Mouse (Mus musculus) heart, embryonic 14.5 days (tissue): ENCODE measurements around the gene Slc11a1. TPM values are rescaled to one million over a fixed set of nuclear protein-coding genes. Genes with fewer than 3 reads are reported as not detected.

Source experiments
- ATAC-seq: fragments of 200-750 bp; cut with Nextera tagmentation; 2 replicates; pipeline ENCODE4 v1.8.0; 2017; ENCODE audit warnings: low read depth, moderate TSS enrichment; ENCODE audit not compliant: insufficient number of reproducible peaks, insufficient read depth, low FRiP score
- H3K27ac ChIP-seq, 2 experiments: fragments of 200-500 bp in 1 of 2; fragments of 300-500 bp in 1 of 2; sonication (generic) in 1 of 2; replicated peaks in 1 of 2; 2 replicates each; pipeline ENCODE4 v1.5.1; 2012 to 2014; ENCODE audit warnings: low read depth in 2 of 2, low read length in 2 of 2, control low read depth in 1 of 2, mild to moderate bottlenecking in 1 of 2, mixed read lengths in 1 of 2; ENCODE audit not compliant: control insufficient read depth in 1 of 2, insufficient read depth in 1 of 2
- H3K27me3 ChIP-seq: fragments of 300-500 bp; sonication (generic); 2 replicates; pipeline ENCODE4 v1.6.1; 2014; ENCODE audit warnings: mild to moderate bottlenecking, low read length, control low read depth; ENCODE audit not compliant: control insufficient read depth, insufficient read depth
- H3K36me3 ChIP-seq: fragments of 300-500 bp; sonication (generic); 2 replicates; pipeline ENCODE4 v1.6.1; 2014; ENCODE audit warnings: mild to moderate bottlenecking, control low read depth, low read length, mixed read lengths; ENCODE audit not compliant: control insufficient read depth, insufficient read depth
- H3K4me1 ChIP-seq, 2 experiments: fragments of 200-500 bp in 1 of 2; fragments of 300-500 bp in 1 of 2; sonication (generic) in 1 of 2; 2 replicates each; pipeline ENCODE4 v1.6.1; 2012 to 2014; ENCODE audit warnings: low read length in 2 of 2, control low read depth in 1 of 2, mixed read lengths in 1 of 2; ENCODE audit not compliant: control insufficient read depth in 2 of 2, insufficient read depth in 2 of 2
- H3K4me2 ChIP-seq: fragments of 300-500 bp; sonication (generic); 2 replicates; pipeline ENCODE4 v1.6.1; 2014; ENCODE audit warnings: mild to moderate bottlenecking, low read length
- H3K4me3 ChIP-seq, 2 experiments: fragments of 200-500 bp in 1 of 2; fragments of 300-500 bp in 1 of 2; sonication (generic) in 1 of 2; 2 replicates each; pipeline ENCODE4 v1.5.1; 2012 to 2014; ENCODE audit warnings: low read length in 2 of 2, mild to moderate bottlenecking in 2 of 2, control low read depth in 1 of 2, low read depth in 1 of 2, moderate library complexity in 1 of 2; ENCODE audit not compliant: control insufficient read depth in 1 of 2, insufficient read depth in 1 of 2
- H3K9ac ChIP-seq: fragments of 300-500 bp; sonication (generic); 2 replicates; pipeline ENCODE4 v1.6.1; 2014; ENCODE audit warnings: mild to moderate bottlenecking, low read length
- H3K9me3 ChIP-seq: fragments of 300-500 bp; sonication (generic); 2 replicates; pipeline ENCODE4 v1.6.1; 2016; ENCODE audit warnings: low read length, control low read depth; ENCODE audit not compliant: control insufficient read depth
- WGBS: fragments of 180-500 bp; shearing (Covaris S2); extraction: QIAGEN DNeasy Blood & Tissue Kit; methylation state at CpG from one replicate; pipeline ENCODE4 v1.1.7; 2014; 5-methylcytosine and 5-hydroxymethylcytosine counted together
- polyA plus RNA-seq: library from polyadenylated mRNA; unstranded; fragments of >200 nt; fragmentation: Nextera tagmentation; extraction: Ambion mirVana; gene quantifications from 2 replicates; pipeline ENCODE4 v1.2.1, GENCODE M21; 2014

Slc11a1 gene
- polyA plus RNA-seq, 1 experiment from 2014 or later, result 4.4 TPM

DNA sequence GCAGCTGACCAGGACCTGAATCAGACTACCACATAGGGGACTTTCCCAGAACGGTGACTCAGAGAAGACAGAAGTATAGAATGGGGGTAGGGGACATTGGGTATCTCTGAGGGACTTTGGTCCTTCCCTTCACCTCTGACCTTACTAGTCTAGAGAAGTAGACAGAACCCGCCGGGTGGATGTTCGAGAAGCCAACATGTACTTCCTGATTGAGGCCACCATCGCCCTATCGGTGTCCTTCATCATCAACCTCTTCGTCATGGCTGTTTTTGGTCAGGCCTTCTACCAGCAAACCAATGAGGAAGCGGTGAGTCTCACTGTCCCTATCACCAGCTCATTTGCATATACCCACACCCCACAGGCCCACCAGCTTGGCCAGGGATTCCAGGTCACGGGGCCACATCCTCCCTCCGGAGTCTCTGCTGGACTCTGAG, 6.6 kb downstream of the Slc11a1 start:
- no peak overlapping the region for H3K4me3 ChIP-seq
- H3K9me3 ChIP-seq, result no peaks in the 10 kb centered on the region
- H3K9ac ChIP-seq, result no peak overlapping the region
- H3K4me1 ChIP-seq, result no peaks in the 10 kb centered on the region; a peak in 1 of 4 replicates
- H3K27ac ChIP-seq, result no peak overlapping the region
- ATAC-seq, result no peak
- H3K4me2 ChIP-seq, result no peak overlapping the region
- WGBS, result 89% methylated on average over 10 of the region's 10 CpGs
- no peaks in the 10 kb centered on the region for H3K36me3 ChIP-seq
- no peaks in the 10 kb centered on the region for H3K27me3 ChIP-seq

DNA sequence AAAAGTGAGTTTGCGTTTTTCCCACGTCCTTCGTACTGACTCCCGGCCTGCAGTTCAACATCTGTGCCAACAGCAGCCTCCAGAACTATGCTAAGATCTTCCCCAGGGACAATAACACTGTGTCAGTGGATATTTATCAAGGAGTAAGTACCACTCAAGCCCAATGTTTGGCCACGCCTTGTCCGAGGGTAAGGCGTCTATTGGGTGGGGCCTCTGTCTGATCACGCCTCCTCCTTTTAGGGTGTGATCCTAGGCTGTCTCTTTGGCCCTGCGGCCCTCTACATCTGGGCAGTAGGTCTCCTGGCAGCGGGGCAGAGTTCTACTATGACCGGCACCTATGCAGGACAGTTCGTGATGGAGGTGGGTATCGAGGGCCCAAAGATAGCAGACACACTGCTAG, 8.4 kb downstream of the Slc11a1 start:
- Histone ChIP-seq H3K4me3 (no peak overlapping the region), H3K9ac (no peak overlapping the region), H3K27me3 (no peaks in the 10 kb centered on the region), H3K36me3 (no peaks in the 10 kb centered on the region), H3K9me3 (no peaks in the 10 kb centered on the region), H3K27ac (no peak overlapping the region), H3K4me1 (peaks cover 4 to 8% of the 10 kb centered on the region in 2 experiments; a peak in 3 of 4 replicates), H3K4me2 (no peak overlapping the region)
- ATAC-seq, result no peak
- WGBS, result 87% methylated on average over 13 of the region's 13 CpGs

DNA sequence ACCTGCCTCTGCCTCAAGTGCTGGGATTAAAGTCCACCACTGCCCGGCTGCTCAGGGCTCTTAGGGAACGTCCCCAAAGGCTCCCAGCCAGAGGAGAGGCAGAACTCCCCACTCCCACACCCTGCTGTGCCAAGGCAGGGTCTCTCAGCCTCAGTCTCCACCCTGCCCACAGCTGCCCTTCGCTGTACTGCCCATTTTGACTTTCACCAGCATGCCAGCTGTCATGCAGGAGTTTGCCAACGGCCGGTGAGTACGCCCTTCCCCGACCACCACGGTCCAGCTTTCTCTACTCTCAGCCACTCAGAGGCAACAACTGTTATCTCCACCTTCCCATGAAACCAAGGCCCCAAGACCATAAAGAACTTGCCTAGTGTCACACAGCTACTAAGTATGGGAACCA, 9.5 kb downstream of the Slc11a1 start:
- H3K4me3 ChIP-seq, result no peak overlapping the region
- H3K4me1 ChIP-seq, result peaks cover 7 to 10% of the 10 kb centered on the region in 2 experiments
- no peak for ATAC-seq
- no peaks in the 10 kb centered on the region for H3K27me3 ChIP-seq
- WGBS, result 73% methylated on average over 8 of the region's 8 CpGs
- H3K9me3 ChIP-seq, result no peaks in the 10 kb centered on the region
- H3K36me3 ChIP-seq, result no peaks in the 10 kb centered on the region
- no peak overlapping the region for H3K9ac ChIP-seq
- H3K4me2 ChIP-seq, result no peak overlapping the region
- H3K27ac ChIP-seq, result no peak overlapping the region

DNA sequence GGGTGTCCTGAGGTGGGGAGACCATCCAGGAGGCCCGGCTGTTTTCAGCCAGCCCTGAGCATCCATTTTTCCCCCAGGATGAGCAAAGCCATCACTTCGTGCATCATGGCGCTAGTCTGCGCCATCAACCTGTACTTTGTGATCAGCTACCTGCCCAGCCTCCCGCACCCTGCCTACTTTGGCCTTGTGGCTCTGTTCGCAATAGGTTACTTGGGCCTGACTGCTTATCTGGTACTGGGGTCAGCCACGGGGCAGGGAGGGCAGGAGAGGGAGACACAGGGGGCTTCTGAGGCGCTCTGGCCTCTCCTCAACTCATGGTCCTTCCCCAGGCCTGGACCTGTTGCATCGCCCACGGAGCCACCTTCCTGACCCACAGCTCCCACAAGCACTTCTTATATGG, 10.1 kb downstream of the Slc11a1 start:
- no peaks in the 10 kb centered on the region for H3K9me3 ChIP-seq
- no peak overlapping the region for H3K4me3 ChIP-seq
- H3K4me2 ChIP-seq, result no peak overlapping the region
- peaks cover 11 to 15% of the 10 kb centered on the region in 2 experiments for H3K4me1 ChIP-seq
- ATAC-seq, result no peak
- no peak overlapping the region for H3K27ac ChIP-seq
- WGBS, result 87% methylated on average over 10 of the region's 10 CpGs
- no peak overlapping the region for H3K9ac ChIP-seq
- H3K27me3 ChIP-seq, result no peaks in the 10 kb centered on the region
- H3K36me3 ChIP-seq, result no peaks in the 10 kb centered on the region

DNA sequence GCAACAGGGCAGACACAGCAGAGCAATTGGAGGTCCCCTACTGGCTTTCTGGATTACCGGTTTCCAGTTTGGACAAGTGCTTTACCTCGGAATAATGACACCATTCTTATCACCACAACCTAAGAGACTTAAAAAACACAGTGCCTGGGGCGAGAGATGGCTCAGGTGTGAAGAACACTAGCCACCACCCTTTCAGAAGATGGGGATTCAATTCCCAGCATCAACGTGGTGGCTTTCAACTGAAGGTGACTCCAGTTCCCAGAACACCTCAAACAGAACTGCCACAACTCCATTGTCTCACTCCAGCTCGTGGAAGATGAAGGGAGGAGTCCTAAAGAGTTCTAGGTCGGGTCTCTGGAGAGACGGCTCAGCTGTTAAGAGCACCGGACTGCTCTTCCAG, 10.5 kb downstream of the Slc11a1 start:
- no peaks in the 10 kb centered on the region for H3K9me3 ChIP-seq
- H3K4me2 ChIP-seq, result no peak overlapping the region
- no peaks in the 10 kb centered on the region for H3K27me3 ChIP-seq
- 75% methylated on average over 8 of the region's 8 CpGs for WGBS
- no peak for ATAC-seq
- H3K4me3 ChIP-seq, result no peak overlapping the region
- H3K36me3 ChIP-seq, result no peaks in the 10 kb centered on the region
- H3K9ac ChIP-seq, result no peak overlapping the region
- H3K4me1 ChIP-seq, result peaks cover 14 to 15% of the 10 kb centered on the region in 2 experiments
- H3K27ac ChIP-seq, result no peak overlapping the region

DNA sequence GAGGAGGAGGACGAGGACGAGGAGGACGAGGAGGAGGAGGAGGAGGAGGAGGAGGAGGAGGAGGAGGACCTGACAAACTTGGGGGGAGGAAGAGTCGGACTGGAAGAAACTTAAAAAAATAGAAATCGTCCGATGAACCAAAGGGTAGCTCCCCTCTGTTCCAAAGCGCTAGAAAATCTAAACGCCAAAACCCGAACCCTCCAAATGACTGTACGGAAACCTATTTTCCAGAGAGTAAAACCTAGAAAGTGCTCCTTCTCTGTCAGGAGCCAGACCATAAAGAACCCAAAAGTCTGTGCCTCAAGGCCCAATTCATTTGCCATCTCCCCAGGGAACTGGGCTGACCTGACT, 11.3 kb downstream of the Slc11a1 start:
- 62% methylated on average over 8 of the region's 10 CpGs for WGBS
- H3K4me2 ChIP-seq, result peak overlapping the region; percentile 64
- peak overlapping the region; percentile 53 to 64 for H3K4me3 ChIP-seq
- H3K27ac ChIP-seq, result peak overlapping the region; percentile 98 to 99
- no peaks in the 10 kb centered on the region for H3K36me3 ChIP-seq
- peaks cover 18 to 21% of the 10 kb centered on the region in 2 experiments for H3K4me1 ChIP-seq
- H3K9me3 ChIP-seq, result no peaks in the 10 kb centered on the region
- no peaks in the 10 kb centered on the region for H3K27me3 ChIP-seq
- no peak for ATAC-seq
- H3K9ac ChIP-seq, result peak overlapping the region; percentile 80

DNA sequence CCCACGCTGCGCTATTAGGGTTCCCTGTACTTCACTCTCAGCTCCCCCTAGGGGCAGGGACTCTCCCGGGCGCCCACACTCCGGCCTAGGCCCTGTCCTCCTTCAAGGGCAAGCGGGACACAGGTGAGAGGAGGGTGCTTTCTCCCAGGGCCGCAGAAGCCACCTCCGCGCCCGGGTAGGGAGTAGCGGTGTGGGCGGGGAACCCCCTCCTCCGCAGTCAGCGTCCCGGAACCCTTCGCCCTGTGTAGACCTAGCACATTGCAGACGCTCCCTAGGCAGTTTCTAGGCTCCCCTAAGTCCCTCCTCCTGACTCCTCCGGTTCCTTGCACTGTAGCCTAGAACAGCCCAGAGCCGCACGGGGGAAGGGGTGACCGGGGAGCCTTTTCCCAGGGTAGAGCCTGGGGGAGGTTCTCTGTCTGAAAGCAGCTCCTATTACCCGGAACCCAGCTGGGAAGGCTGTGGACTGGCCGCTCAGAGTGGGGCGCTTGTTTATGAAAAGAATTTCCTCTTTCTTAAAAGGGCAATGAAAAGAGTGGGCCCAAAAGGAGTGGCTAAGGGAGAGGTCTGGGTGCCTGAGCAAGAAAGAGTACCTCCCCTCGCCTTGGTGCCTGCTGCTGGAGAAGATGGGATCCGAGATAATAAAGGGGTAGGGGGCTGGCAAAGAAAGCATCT, 11.9 kb downstream of the Slc11a1 start:
- peak overlapping the region; percentile 53 to 64 for H3K4me3 ChIP-seq
- ATAC-seq, result peak; percentile 85
- H3K9ac ChIP-seq, result peak overlapping the region; percentile 80
- peak overlapping the region; percentile 64 for H3K4me2 ChIP-seq
- no peaks in the 10 kb centered on the region for H3K27me3 ChIP-seq
- under 1% methylated on average over 26 of the region's 26 CpGs for WGBS
- peak overlapping the region; percentile 98 to 99 for H3K27ac ChIP-seq
- H3K4me1 ChIP-seq, result peaks cover 18 to 21% of the 10 kb centered on the region in 2 experiments
- no peaks in the 10 kb centered on the region for H3K9me3 ChIP-seq
- no peaks in the 10 kb centered on the region for H3K36me3 ChIP-seq
